Mouse (Mus musculus): Measurements from ENCODE around the gene Wdr46. TPM values are rescaled to one million over a fixed set of nuclear protein-coding genes. Genes with fewer than 3 reads are reported as not detected.
"Not testable (repeated sequence)": the region's sequence is repeated elsewhere in the genome, so short reads cannot be mapped to it uniquely, and the experiment has no call there.

Wdr46 gene
- polyA plus RNA-seq, 1 experiment from 2014 or later, result 37.4 TPM

DNA sequence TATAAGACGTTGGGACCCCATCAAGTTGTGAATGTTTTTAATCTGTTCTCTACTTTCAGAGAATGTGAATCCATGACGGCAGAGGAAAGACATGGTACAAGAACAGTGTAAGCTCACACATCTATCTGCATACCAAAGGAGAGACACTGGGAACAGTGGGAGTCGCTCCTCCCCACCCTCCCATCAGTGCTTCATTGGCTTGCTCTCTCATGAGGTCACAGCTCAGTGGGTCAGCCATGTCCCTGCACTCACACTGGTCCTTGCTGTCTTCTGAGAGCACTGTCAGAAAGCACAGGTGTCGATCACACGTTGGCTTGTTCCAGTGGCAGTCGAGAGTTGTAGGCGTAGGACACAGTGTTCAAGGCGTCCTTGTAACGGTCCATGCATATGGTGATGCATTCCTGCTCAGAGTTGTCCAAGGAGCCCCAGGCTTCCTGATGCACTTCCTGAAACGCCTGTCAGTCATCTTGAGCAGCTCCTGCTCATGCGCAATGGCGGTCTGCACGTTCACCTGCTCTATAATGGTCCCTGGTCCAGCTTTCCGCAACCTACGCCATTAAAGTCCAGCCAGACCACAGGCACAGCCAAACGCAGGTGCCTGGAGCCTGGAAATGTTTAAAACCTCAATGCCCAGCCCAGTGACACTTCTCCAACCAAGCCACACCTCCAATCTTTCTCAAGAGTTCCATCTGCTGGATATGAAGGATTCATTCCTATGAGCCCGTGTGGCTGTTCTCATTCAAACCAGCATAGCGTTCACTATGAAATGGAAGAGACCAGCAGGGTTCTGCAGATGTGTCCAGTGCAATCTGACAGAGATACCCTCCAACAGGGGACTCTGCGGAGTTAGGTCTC, 39.9 kb downstream of the Wdr46 start:
- DNase-seq (ENCODE audit: low spot score) (no peak), ATAC-seq (ENCODE audit: insufficient number of reproducible peaks, low FRiP score, low TSS enrichment, low read depth) (no peak)
- Histone ChIP-seq H3K4me3 (ENCODE audit: low read depth, low read length) (no peak overlapping the region), H3K9me3 (ENCODE audit: control insufficient read depth, low read length) (no peaks in the 10 kb centered on the region), H3K9ac (ENCODE audit: low read length) (no peak overlapping the region; the same call in 1 of the 2 replicates), H3K4me2 (ENCODE audit: low read depth, severe bottlenecking) (no peak overlapping the region), H3K4me1 (ENCODE audit: control insufficient read depth, insufficient read depth, low read length) (peaks cover 8% of the 10 kb centered on the region; the same call in 1 of the 2 replicates), H3K27me3 (ENCODE audit: control insufficient read depth, insufficient read depth, low read length) (peaks cover 30% of the 10 kb centered on the region), H3K36me3 (ENCODE audit: control insufficient read depth, insufficient read depth, low read length) (no peaks in the 10 kb centered on the region), H3K27ac (replicated peaks; ENCODE audit: low read depth, low read length) (no peak overlapping the region)
- 77% methylated on average over 19 of the region's 19 CpGs for WGBS

DNA sequence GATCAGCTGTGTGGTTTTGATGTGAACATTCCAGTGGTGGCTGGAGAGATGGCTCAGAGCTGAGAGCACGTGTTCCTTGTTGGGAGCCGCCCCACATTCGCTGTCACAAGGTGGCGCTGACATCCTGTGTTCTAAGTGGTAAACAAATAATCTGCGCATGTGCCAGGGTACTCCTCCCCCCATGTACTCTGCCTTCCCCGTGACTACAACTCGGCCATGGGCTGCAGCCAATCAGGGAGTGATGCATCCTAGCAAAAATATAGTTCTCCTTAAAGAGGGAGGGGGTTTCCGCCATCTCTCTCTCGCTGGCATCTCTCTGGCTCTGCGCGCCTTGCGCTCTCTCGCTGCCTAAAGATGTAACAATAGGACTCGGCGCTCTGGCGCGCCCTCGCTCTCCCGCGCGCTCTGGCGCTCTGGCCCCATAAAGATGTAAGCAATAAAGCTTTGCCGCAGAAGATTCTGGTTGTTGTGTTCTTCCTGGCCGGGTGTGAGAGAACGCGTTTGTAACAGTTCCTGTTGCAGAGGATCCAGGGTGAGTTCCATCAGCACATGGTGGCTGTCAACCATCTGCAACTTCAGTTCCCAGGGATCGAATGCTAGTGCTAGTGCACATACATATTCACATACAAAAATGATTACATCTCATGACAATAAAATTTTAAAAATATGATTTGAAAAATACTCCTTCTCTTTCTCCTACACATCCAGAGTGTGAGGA, 40.9 kb downstream of the Wdr46 start:
- Histone ChIP-seq H3K4me3 (ENCODE audit: low read depth, low read length) (peak overlapping the region; percentile 43), H3K4me2 (ENCODE audit: low read depth, severe bottlenecking) (peak overlapping the region; percentile 49), H3K27ac (replicated peaks; ENCODE audit: low read depth, low read length) (peak overlapping the region; percentile 59; the same call in 1 of the 2 replicates), H3K27me3 (ENCODE audit: control insufficient read depth, insufficient read depth, low read length) (peaks cover 29% of the 10 kb centered on the region), H3K9ac (ENCODE audit: low read length) (peak overlapping the region; percentile 61)
- WGBS, result 1% methylated on average over 27 of the region's 27 CpGs
- ATAC-seq (ENCODE audit: insufficient number of reproducible peaks, low FRiP score, low TSS enrichment, low read depth) (peak; percentile 92), DNase-seq (ENCODE audit: low spot score) (peak; percentile 96)
- not testable (repeated sequence) for H3K4me1 ChIP-seq (ENCODE audit: control insufficient read depth, insufficient read depth, low read length); H3K9me3 ChIP-seq (ENCODE audit: control insufficient read depth, low read length); H3K36me3 ChIP-seq (ENCODE audit: control insufficient read depth, insufficient read depth, low read length)

DNA sequence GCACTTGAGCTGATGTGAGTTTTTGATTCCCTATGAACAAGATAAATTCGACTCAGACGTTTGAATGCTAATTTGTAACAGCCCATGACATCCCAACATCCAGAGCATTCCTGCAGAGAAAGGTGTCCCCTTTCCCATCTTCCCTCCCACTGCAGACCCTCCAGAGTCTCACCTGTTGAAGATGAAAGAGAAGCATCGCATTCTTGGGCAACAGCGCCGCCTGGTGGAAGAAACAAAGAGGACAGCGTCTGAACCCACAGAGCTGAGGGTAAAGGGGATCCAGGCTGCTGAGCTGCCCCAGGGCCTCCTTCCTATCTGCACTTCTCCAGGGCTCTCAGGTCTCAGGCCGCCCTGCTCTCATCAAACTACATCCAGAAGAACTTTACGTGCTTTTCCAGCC, 41.7 kb downstream of the Wdr46 start:
- not testable (repeated sequence) for ATAC-seq (ENCODE audit: insufficient number of reproducible peaks, low FRiP score, low TSS enrichment, low read depth); H3K9ac ChIP-seq (ENCODE audit: low read length); H3K9me3 ChIP-seq (ENCODE audit: control insufficient read depth, low read length); H3K36me3 ChIP-seq (ENCODE audit: control insufficient read depth, insufficient read depth, low read length); H3K4me3 ChIP-seq (ENCODE audit: low read depth, low read length); H3K4me1 ChIP-seq (ENCODE audit: control insufficient read depth, insufficient read depth, low read length); H3K27ac ChIP-seq (replicated peaks; ENCODE audit: low read depth, low read length)
- DNase-seq (ENCODE audit: low spot score), result peak; percentile 79
- 14% methylated on average over 8 of the region's 8 CpGs for WGBS
- peaks cover 25% of the 10 kb centered on the region for H3K27me3 ChIP-seq (ENCODE audit: control insufficient read depth, insufficient read depth, low read length)
- H3K4me2 ChIP-seq (ENCODE audit: low read depth, severe bottlenecking), result peak overlapping the region; percentile 49; the same call in 1 of the 2 replicates

DNA sequence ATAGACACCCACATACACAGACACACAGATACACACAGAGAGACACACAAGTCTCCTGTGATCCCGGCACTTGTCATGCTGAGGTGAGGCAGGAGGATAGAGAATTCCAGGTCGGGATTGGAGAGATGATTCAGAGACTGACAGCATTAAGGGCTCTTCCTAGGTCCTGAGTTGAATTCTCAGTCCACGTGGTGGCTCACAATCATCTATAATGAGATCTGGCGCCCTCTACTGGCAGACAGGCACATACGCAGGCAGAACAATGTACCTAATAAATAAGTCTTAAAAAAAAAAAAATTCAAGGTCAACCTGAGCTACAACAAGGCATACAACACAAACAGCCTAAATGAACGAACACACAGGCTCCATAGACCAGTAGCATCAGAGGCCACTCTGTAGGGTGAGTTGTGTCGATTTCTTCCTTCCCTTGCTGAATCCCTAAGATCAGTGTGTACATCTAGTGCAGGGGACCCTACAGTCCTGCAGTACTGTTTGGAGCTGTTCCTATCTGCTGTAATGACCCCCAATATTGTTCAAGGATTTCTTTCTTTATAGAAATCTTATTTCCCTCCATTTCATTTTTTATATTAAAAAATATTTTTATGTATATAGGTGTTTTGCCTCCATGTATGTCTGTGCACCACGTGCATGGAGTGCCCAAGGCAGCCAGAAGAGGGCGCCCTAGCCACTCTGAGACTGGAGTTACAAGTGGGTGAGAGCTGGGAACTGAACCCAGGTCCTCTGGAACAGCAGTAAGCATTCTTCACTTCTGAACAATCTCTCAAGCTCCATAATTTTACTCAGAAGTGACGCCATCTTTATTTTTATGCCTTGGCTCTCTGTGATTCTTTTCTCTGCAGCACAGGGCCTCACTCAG, 51.6 kb downstream of the Wdr46 start:
- H3K4me2 ChIP-seq (ENCODE audit: low read depth, severe bottlenecking), result no peak overlapping the region
- H3K9ac ChIP-seq (ENCODE audit: low read length), result no peak overlapping the region
- H3K36me3 ChIP-seq (ENCODE audit: control insufficient read depth, insufficient read depth, low read length), result no peaks in the 10 kb centered on the region
- H3K27ac ChIP-seq (replicated peaks; ENCODE audit: low read depth, low read length), result no peak overlapping the region
- H3K9me3 ChIP-seq (ENCODE audit: control insufficient read depth, low read length), result no peaks in the 10 kb centered on the region
- no peak overlapping the region for H3K4me3 ChIP-seq (ENCODE audit: low read depth, low read length)
- no peaks in the 10 kb centered on the region for H3K27me3 ChIP-seq (ENCODE audit: control insufficient read depth, insufficient read depth, low read length)
- WGBS, result 35% methylated on average over 10 of the region's 10 CpGs
- no peak for ATAC-seq (ENCODE audit: insufficient number of reproducible peaks, low FRiP score, low TSS enrichment, low read depth)
- peak; percentile 79 for DNase-seq (ENCODE audit: low spot score)
- H3K4me1 ChIP-seq (ENCODE audit: control insufficient read depth, insufficient read depth, low read length), result no peaks in the 10 kb centered on the region

DNA sequence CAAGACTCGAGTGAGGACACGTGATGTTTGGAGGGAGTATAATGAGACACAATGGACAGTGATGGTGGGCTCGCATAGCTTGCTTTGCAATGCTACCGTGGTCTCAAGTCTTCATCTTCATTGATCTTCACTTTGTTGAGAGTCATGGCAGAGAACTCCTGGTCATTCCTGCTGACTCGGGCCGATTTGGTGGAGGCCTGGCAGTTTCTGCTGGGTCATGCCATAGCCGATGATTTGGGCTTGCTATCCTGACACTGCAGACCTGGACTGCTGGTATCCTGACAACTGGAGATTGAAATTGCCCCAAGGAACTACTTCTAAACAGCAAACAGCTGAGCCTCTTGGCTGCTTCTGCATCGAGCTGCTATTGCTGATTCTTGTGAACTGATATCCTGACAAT, 54.5 kb downstream of the Wdr46 start:
- Histone ChIP-seq H3K4me3 (ENCODE audit: low read depth, low read length) (no peak overlapping the region), H3K27me3 (ENCODE audit: control insufficient read depth, insufficient read depth, low read length) (peaks cover 12% of the 10 kb centered on the region), H3K4me2 (ENCODE audit: low read depth, severe bottlenecking) (no peak overlapping the region), H3K9me3 (ENCODE audit: control insufficient read depth, low read length) (no peaks in the 10 kb centered on the region), H3K4me1 (ENCODE audit: control insufficient read depth, insufficient read depth, low read length) (0 out of 2 replicates have a peak, but pooled peaks cover 2% of the 10 kb centered on the region), H3K36me3 (ENCODE audit: control insufficient read depth, insufficient read depth, low read length) (no peaks in the 10 kb centered on the region), H3K9ac (ENCODE audit: low read length) (no peak overlapping the region), H3K27ac (replicated peaks; ENCODE audit: low read depth, low read length) (no peak overlapping the region)
- 91% methylated on average over 8 of the region's 8 CpGs for WGBS
- no peak for DNase-seq (ENCODE audit: low spot score)
- no peak for ATAC-seq (ENCODE audit: insufficient number of reproducible peaks, low FRiP score, low TSS enrichment, low read depth)

DNA sequence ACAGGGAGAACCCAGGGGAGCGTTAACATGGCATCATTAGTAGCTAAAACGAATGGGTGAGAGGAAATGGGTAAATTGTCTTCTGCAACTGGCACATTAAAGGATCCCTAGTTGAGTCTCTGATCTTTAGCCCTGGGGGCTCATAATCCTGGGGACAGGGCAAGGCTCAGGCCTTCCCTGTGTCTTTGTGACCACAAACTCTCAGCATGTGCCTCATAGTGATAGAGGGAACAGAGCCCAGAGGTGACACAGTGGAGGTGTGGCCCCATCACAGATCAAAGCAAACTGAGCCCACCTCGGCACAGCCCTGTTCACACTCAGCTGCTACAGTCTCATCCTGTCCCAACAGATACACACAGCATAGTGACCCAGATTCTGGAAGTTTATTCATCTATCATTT, 55.2 kb downstream of the Wdr46 start:
- WGBS, result 27% methylated on average over 3 of the region's 3 CpGs
- ATAC-seq (ENCODE audit: insufficient number of reproducible peaks, low FRiP score, low TSS enrichment, low read depth) (no peak), DNase-seq (ENCODE audit: low spot score) (no peak)
- Histone ChIP-seq H3K9ac (ENCODE audit: low read length) (no peak overlapping the region), H3K4me2 (ENCODE audit: low read depth, severe bottlenecking) (no peak overlapping the region), H3K4me1 (ENCODE audit: control insufficient read depth, insufficient read depth, low read length) (0 out of 2 replicates have a peak, but pooled peaks cover 2% of the 10 kb centered on the region), H3K27ac (replicated peaks; ENCODE audit: low read depth, low read length) (no peak overlapping the region), H3K36me3 (ENCODE audit: control insufficient read depth, insufficient read depth, low read length) (no peaks in the 10 kb centered on the region), H3K27me3 (ENCODE audit: control insufficient read depth, insufficient read depth, low read length) (peaks cover 19% of the 10 kb centered on the region), H3K9me3 (ENCODE audit: control insufficient read depth, low read length) (no peaks in the 10 kb centered on the region), H3K4me3 (ENCODE audit: low read depth, low read length) (no peak overlapping the region)

DNA sequence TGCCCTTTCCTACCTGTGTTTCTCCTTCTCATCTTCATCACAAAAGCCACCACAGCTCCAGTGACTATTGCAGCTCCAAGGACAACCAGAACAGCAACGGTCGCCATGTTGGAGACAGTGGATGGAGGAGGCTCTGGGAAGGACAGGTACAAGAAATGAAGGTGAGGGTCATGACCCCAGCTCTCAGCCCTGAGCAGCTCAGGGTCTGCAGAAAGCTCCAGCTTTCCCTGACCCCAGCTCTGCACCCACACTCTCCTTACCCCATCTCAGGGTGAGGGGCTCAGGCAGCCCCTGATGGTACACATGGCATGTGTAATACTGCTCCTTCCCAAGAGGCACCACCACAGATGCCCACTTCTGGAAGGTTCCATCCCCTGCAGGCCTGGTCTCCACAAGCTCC, 56.6 kb downstream of the Wdr46 start:
- peaks cover 20% of the 10 kb centered on the region for H3K27me3 ChIP-seq (ENCODE audit: control insufficient read depth, insufficient read depth, low read length)
- H3K4me2 ChIP-seq (ENCODE audit: low read depth, severe bottlenecking); H3K9ac ChIP-seq (ENCODE audit: low read length); H3K9me3 ChIP-seq (ENCODE audit: control insufficient read depth, low read length); ATAC-seq (ENCODE audit: insufficient number of reproducible peaks, low FRiP score, low TSS enrichment, low read depth); H3K4me1 ChIP-seq (ENCODE audit: control insufficient read depth, insufficient read depth, low read length); H3K4me3 ChIP-seq (ENCODE audit: low read depth, low read length); H3K36me3 ChIP-seq (ENCODE audit: control insufficient read depth, insufficient read depth, low read length); H3K27ac ChIP-seq (replicated peaks; ENCODE audit: low read depth, low read length); DNase-seq (ENCODE audit: low spot score): not testable (repeated sequence)
- WGBS, result 82% methylated on average over 2 of the region's 2 CpGs

DNA sequence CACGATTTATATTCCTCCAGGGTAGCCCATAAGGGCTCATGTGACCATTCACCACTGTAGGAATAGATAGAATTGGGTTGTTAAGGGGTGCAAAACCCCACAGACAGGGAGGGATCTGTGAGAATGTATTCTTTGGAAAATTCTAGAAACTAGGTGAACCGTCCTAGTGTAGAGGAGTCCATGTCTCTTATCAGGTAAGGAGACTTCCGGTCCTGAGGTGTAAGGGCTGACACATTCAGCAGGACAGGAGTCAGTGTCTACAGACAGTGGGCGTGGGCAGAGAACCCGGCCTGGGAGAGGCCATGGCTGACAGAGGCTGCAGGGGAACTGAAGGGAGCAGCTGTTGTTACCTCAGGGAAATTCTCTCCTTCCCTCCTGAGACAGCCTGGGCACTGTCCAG, 58.2 kb downstream of the Wdr46 start:
- H3K4me1 ChIP-seq (ENCODE audit: control insufficient read depth, insufficient read depth, low read length); H3K36me3 ChIP-seq (ENCODE audit: control insufficient read depth, insufficient read depth, low read length); H3K4me2 ChIP-seq (ENCODE audit: low read depth, severe bottlenecking); H3K9ac ChIP-seq (ENCODE audit: low read length); H3K9me3 ChIP-seq (ENCODE audit: control insufficient read depth, low read length); H3K27ac ChIP-seq (replicated peaks; ENCODE audit: low read depth, low read length); ATAC-seq (ENCODE audit: insufficient number of reproducible peaks, low FRiP score, low TSS enrichment, low read depth); H3K4me3 ChIP-seq (ENCODE audit: low read depth, low read length); DNase-seq (ENCODE audit: low spot score): not testable (repeated sequence)
- peaks cover 20% of the 10 kb centered on the region for H3K27me3 ChIP-seq (ENCODE audit: control insufficient read depth, insufficient read depth, low read length)
- 50% methylated on average over 5 of the region's 5 CpGs for WGBS

Data from limb, embryonic 11.5 days (tissue).